Mouse (Mus musculus) urinary bladder, postnatal 36 days (tissue): ENCODE measurements around the gene Trim33.
A peak's percentile ranks its signal among the peaks of the same experiment; 100 is the strongest.

Experiments
- DNase-seq, 2 experiments: peaks; one replicate each; pipeline ENCODE4 v3.0.0; 2022; ENCODE audit warnings: low spot score in 2 of 2, mixed read lengths in 1 of 2

Trim33 gene

GRCm38 (mm10) chr3:103361150-103361549 lies 82.1 kb downstream of the Trim33 start:
- DNase-seq, result no peak

GRCm38 (mm10) chr3:103364182-103364945 lies 85.3 kb downstream of the Trim33 start:
- DNase-seq, result no peak

- no peak for DNase-seq
These were observed 88.3 kb downstream of the Trim33 start for GRCm38 (mm10) chr3:103367176-103367970.

GRCm38 (mm10) chr3:103368731-103369130 lies 89.6 kb downstream of the Trim33 start:
- no peak for DNase-seq

- peak; percentile 37 to 47 for DNase-seq
These were observed 94.9 kb downstream of the Trim33 start for GRCm38 (mm10) chr3:103374028-103374427.

- DNase-seq, result no peak
These were observed 96.2 kb downstream of the Trim33 start for GRCm38 (mm10) chr3:103375181-103375855.

- no peak for DNase-seq
These were observed 98.9 kb downstream of the Trim33 start for GRCm38 (mm10) chr3:103378018-103378417.

- DNase-seq, result no peak
These were observed 100.3 kb downstream of the Trim33 start for GRCm38 (mm10) chr3:103379371-103379770.

- no peak for DNase-seq
These were observed 101.7 kb downstream of the Trim33 start for GRCm38 (mm10) chr3:103380814-103381213.

GRCm38 (mm10) chr3:103381441-103381840 lies 102.3 kb downstream of the Trim33 start:
- DNase-seq, result no peak

- peak; percentile 80 to 89 for DNase-seq
These were observed 103.9 kb downstream of the Trim33 start for GRCm38 (mm10) chr3:103382872-103383567.

- no peak for DNase-seq
These were observed 105.4 kb downstream of the Trim33 start for GRCm38 (mm10) chr3:103384486-103384885.

GRCm38 (mm10) chr3:103384949-103385348 lies 105.9 kb downstream of the Trim33 start:
- DNase-seq, result no peak

- no peak for DNase-seq
These were observed 106.5 kb downstream of the Trim33 start for GRCm38 (mm10) chr3:103385383-103386291.

- DNase-seq, result no peak
These were observed 107.4 kb downstream of the Trim33 start for GRCm38 (mm10) chr3:103386292-103387031.

- no peak for DNase-seq
These were observed 113.6 kb downstream of the Trim33 start for GRCm38 (mm10) chr3:103392613-103393258.

GRCm38 (mm10) chr3:103393283-103394060 lies 114.4 kb downstream of the Trim33 start:
- DNase-seq, result no peak

GRCm38 (mm10) chr3:103394121-103394520 lies 115.0 kb downstream of the Trim33 start:
- DNase-seq, result no peak

GRCm38 (mm10) chr3:103397523-103397922 lies 118.4 kb downstream of the Trim33 start:
- no peak for DNase-seq
